Mouse (Mus musculus) forebrain, embryonic 16.5 days (tissue): ENCODE measurements around the gene Car15. TPM values are rescaled to one million over a fixed set of nuclear protein-coding genes. Genes with fewer than 3 reads are reported as not detected.

ENCODE experiments used
- ATAC-seq: fragments of 200-750 bp; cut with Nextera tagmentation; 2 replicates; pipeline ENCODE4 v1.8.0; 2017; ENCODE audit warnings: mild to moderate bottlenecking, moderate library complexity
- H3K27ac ChIP-seq: fragments of 300-500 bp; sonication (generic); 2 replicates; pipeline ENCODE4 v1.5.1; 2014; ENCODE audit warnings: low read length, control low read depth
- H3K27me3 ChIP-seq: fragments of 300-500 bp; sonication (generic); replicated peaks from 2 replicates; pipeline ENCODE4 v1.6.1; 2014; ENCODE audit warnings: low read length; ENCODE audit not compliant: control insufficient read depth, insufficient read depth
- H3K36me3 ChIP-seq: fragments of 300-500 bp; sonication (generic); 2 replicates; pipeline ENCODE4 v1.6.1; 2014; ENCODE audit not compliant: control insufficient read depth, insufficient read depth
- H3K4me1 ChIP-seq: fragments of 300-500 bp; sonication (generic); replicated peaks from 2 replicates; pipeline ENCODE4 v1.6.1; 2014; ENCODE audit warnings: low read length; ENCODE audit not compliant: control insufficient read depth, insufficient read depth
- H3K4me2 ChIP-seq: fragments of 300-500 bp; sonication (generic); 2 replicates; pipeline ENCODE4 v1.6.1; 2014; ENCODE audit warnings: mild to moderate bottlenecking, low read length, control low read depth
- H3K4me3 ChIP-seq: fragments of 300-500 bp; sonication (generic); replicated peaks from 2 replicates; pipeline ENCODE4 v1.5.1; 2014; ENCODE audit warnings: mild to moderate bottlenecking, low read length, control low read depth
- H3K9ac ChIP-seq: fragments of 300-500 bp; sonication (generic); replicated peaks from 2 replicates; pipeline ENCODE4 v1.6.1; 2014; ENCODE audit warnings: low read depth, low read length, control low read depth
- H3K9me3 ChIP-seq: fragments of 300-500 bp; sonication (generic); 2 replicates; pipeline ENCODE4 v1.6.1; 2016; ENCODE audit warnings: low read length; ENCODE audit not compliant: control insufficient read depth
- WGBS: fragments of 180-500 bp; shearing (Covaris S2); extraction: QIAGEN DNeasy Blood & Tissue Kit; methylation state at CpG from one replicate; pipeline ENCODE4 v1.1.7; 2014; 5-methylcytosine and 5-hydroxymethylcytosine counted together
- polyA plus RNA-seq: library from polyadenylated mRNA; unstranded; fragments of >200 nt; fragmentation: Nextera tagmentation; extraction: Ambion mirVana; gene quantifications from 2 replicates; pipeline ENCODE4 v1.2.1, GENCODE M21; 2015

Gene Car15
- polyA plus RNA-seq, 1 experiment from 2014 or later: 5.5 TPM

DNA sequence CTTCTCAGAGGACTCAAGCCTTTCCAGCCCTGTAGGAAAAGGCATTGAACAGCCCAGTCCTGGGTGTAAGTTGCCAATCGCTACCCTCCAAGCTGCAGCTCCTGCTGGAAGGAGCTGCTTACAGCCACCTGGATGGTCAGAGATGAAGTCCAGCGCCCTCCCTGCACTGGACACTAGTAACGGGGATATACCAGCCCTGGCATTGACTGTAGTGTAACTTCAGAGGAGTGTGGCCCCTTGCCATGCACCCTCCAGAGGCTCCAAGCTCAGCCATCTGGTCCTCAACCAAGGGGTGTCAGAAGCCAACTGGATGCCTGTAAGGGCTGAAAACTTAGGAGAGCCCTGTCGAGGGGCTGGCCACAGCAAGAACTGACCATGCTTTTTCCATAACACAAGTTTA lies 1.8 kb upstream of the Car15 start:
- H3K4me2 ChIP-seq: no peak overlapping the region
- H3K4me3 ChIP-seq: no peak overlapping the region
- H3K27me3 ChIP-seq: peaks cover 17% of the 10 kb centered on the region
- H3K9me3 ChIP-seq: no peaks in the 10 kb centered on the region
- 84% methylated on average over 4 of the region's 4 CpGs for WGBS
- H3K4me1 ChIP-seq: 0 out of 2 replicates have a peak, but pooled peaks cover 2% of the 10 kb centered on the region
- no peak for ATAC-seq
- H3K9ac ChIP-seq: no peak overlapping the region
- peaks cover 22% of the 10 kb centered on the region for H3K36me3 ChIP-seq
- no peak overlapping the region for H3K27ac ChIP-seq

DNA sequence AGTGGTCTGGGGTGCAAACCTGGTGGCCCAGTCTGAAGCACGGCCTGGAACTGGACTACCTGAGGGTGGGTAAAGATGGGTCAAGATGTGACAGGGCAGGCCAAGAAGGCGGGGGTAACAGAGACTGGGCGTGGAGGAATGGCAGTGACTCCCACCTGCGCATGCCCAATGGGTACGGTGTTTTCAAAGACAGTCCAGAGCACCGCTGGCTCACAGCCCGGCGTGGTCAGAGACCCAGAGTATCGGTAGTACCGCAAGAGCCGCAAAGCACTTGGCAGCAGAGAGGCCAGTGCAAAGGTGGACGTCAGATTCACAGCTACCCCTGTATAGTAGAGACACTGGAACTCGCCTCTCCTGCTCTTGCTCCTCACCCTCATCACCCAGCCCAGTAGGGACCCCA lies 2.7 kb downstream of the Car15 start:
- no peaks in the 10 kb centered on the region for H3K9me3 ChIP-seq
- H3K4me1 ChIP-seq: peaks cover 19% of the 10 kb centered on the region
- no peak overlapping the region for H3K9ac ChIP-seq
- 33% methylated on average over 13 of the region's 13 CpGs for WGBS
- H3K4me2 ChIP-seq: no peak overlapping the region
- H3K4me3 ChIP-seq: no peak overlapping the region
- no peak for ATAC-seq
- peaks cover 48% of the 10 kb centered on the region for H3K27me3 ChIP-seq
- H3K27ac ChIP-seq: no peak overlapping the region
- H3K36me3 ChIP-seq: no peaks in the 10 kb centered on the region; the same call in 1 of the 2 replicates

DNA sequence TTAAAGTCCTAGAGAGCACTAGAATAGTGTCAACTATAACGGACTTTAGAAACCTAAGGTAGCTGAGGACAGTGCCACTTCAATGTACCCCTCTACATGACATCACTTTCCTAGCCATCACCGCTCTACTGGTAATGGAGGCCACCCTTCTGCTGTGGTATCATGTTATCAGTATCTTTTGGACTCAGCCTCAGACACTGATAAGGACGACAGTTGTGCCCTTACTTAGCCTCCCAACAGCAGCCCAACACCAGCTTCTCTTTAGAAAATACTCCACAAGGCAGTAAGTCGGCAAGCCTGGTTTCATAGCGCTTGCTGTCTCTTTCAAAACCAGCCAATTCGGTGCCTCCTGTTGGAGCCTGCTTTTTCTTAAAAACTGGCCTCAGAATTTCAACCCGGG lies 3.6 kb downstream of the Car15 start:
- H3K9ac ChIP-seq: peak overlapping the region; percentile 80
- no peak for ATAC-seq
- H3K4me3 ChIP-seq: peak overlapping the region; percentile 50
- peaks cover 19% of the 10 kb centered on the region for H3K4me1 ChIP-seq
- whole genome bisulfite sequencing: 55% methylated on average over 7 of the region's 7 CpGs
- no peaks in the 10 kb centered on the region for H3K9me3 ChIP-seq
- H3K4me2 ChIP-seq: peak overlapping the region; percentile 75
- H3K36me3 ChIP-seq: no peaks in the 10 kb centered on the region; the same call in 1 of the 2 replicates
- H3K27me3 ChIP-seq: peaks cover 50% of the 10 kb centered on the region
- peak overlapping the region; percentile 76; the same call in 1 of the 2 replicates for H3K27ac ChIP-seq

DNA sequence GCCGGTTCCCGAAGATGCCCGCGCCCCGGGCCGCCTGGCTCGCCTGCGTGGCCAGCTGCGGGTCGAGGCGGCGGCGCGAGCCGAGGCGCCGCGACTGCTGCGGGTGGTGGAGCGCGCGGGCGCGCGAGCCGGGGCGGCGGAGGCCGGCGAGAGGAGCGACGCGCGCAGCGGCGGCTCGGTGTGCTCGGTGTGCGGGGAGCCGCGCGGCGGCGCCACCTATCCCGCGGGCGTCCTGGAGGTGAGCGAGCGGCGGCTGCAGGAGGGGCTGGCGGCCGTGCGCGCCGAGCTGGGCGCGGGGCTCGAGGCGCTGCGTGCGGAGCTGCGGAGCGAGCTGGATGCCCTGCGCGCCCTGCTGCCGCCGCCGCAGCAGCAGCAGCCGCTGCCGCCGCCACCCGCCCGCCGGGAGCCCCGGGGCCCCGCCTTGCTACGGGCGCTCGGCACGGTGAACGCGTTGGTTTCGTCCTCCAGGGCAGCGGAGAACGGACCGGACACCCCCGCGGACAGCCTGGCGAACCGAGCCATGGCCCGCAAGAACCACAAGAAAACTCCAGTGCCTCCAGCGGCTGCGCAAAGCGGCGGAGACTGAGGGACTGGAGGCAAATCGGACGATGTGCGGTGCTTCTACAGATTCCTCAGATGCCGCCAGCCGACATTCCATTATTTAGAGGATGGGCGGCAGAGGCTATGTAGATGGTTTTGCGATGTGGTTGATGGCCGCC lies 4.3 kb downstream of the Car15 start:
- peak overlapping the region; percentile 50 for H3K4me3 ChIP-seq
- H3K27ac ChIP-seq: peak overlapping the region; percentile 76
- H3K4me2 ChIP-seq: peak overlapping the region; percentile 75
- peaks cover 50% of the 10 kb centered on the region for H3K27me3 ChIP-seq
- H3K36me3 ChIP-seq: no peaks in the 10 kb centered on the region; the same call in 1 of the 2 replicates
- WGBS: under 1% methylated on average over 58 of the region's 103 CpGs
- peak overlapping the region; percentile 80 for H3K9ac ChIP-seq
- ATAC-seq: peak; percentile 82
- no peaks in the 10 kb centered on the region for H3K9me3 ChIP-seq
- H3K4me1 ChIP-seq: peaks cover 19% of the 10 kb centered on the region

GRCm38 (mm10) chr16:17833321-17833680 lies 4.9 kb downstream of the Car15 start:
- no peaks in the 10 kb centered on the region; the same call in 1 of the 2 replicates for H3K36me3 ChIP-seq
- H3K4me3 ChIP-seq: peak overlapping the region; percentile 50
- peaks cover 19% of the 10 kb centered on the region for H3K4me1 ChIP-seq
- peak overlapping the region; percentile 80 for H3K9ac ChIP-seq
- under 1% methylated on average over 36 of the region's 37 CpGs for WGBS
- H3K9me3 ChIP-seq: no peaks in the 10 kb centered on the region
- ATAC-seq: peak; percentile 79
- peaks cover 52% of the 10 kb centered on the region for H3K27me3 ChIP-seq
- peak overlapping the region; percentile 75 for H3K4me2 ChIP-seq
- peak overlapping the region; percentile 76 for H3K27ac ChIP-seq

- Histone ChIP-seq H3K4me2 (peak within 1 kb of the TSS; percentile 75), H3K9me3 (no peaks in the 10 kb centered on the region), H3K4me3 (peak within 1 kb of the TSS; percentile 50), H3K4me1 (peaks cover 19% of the 10 kb centered on the region), H3K27me3 (peaks cover 52% of the 10 kb centered on the region), H3K36me3 (no peaks in the 10 kb centered on the region; the same call in 1 of the 2 replicates), H3K27ac (peak within 1 kb of the TSS; percentile 76), H3K9ac (peak within 1 kb of the TSS; percentile 80)
- ATAC-seq: no peak
- WGBS: 24% methylated on average over 7 of the region's 7 CpGs
These were observed 5.3 kb downstream of the Car15 start, which contains the start of gene B830017H08Rik for GRCm38 (mm10) chr16:17832821-17833220. B830017H08Rik (plus strand) TSS chr16:17833121.

GRCm38 (mm10) chr16:17831781-17832180 lies 6.4 kb downstream of the Car15 start:
- no peak overlapping the region for H3K4me3 ChIP-seq
- no peaks in the 10 kb centered on the region for H3K9me3 ChIP-seq
- H3K9ac ChIP-seq: no peak overlapping the region
- H3K36me3 ChIP-seq: no peaks in the 10 kb centered on the region
- H3K4me1 ChIP-seq: peaks cover 19% of the 10 kb centered on the region
- no peak overlapping the region for H3K4me2 ChIP-seq
- no peak overlapping the region for H3K27ac ChIP-seq
- no peak for ATAC-seq
- H3K27me3 ChIP-seq: peaks cover 48% of the 10 kb centered on the region
- 7% methylated on average over 11 of the region's 11 CpGs for WGBS

DNA sequence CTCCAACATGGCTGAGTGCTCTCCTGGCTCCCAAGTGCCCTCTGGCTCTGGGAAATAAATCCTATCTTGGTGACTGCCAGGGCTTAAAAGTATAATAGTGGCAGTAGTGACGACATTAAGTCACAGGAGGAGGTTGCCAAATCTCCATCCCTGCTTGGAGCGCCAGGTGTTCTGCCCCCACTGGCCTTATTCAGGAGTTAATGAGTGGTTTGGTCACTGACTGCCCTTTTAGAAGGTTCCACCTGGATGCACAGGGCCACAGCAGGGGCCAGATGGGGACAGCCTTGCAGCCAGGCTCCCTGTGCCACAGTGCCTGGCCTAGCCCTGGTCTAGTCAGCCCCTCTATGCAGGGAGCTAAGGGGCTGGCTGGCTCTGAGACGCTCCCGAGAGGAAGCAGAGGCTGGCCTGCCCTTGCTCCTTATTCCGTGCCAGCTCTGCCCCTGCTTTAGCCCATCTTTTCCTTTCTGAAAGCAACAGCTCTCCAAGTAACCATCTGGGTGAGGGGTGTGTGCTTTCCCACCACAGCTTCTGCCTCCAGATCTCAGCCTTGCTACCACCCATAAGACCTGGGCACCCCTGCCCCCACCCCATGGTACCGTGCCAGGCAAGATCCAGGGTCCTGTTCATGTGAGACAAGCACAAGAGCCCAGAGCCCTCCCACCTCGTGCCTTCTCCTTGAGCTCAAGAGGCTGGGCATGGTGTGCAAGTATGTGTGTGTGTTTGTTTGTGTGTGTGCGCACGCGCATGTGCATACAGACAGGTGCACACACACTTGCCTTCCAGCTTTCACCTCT lies 7.6 kb downstream of the Car15 start:
- H3K9ac ChIP-seq: no peak overlapping the region
- WGBS: 44% methylated on average over 10 of the region's 10 CpGs
- no peak overlapping the region for H3K4me3 ChIP-seq
- H3K4me1 ChIP-seq: peaks cover 19% of the 10 kb centered on the region
- no peaks in the 10 kb centered on the region for H3K9me3 ChIP-seq
- no peaks in the 10 kb centered on the region for H3K36me3 ChIP-seq
- no peak overlapping the region for H3K27ac ChIP-seq
- no peak overlapping the region for H3K4me2 ChIP-seq
- peaks cover 41% of the 10 kb centered on the region for H3K27me3 ChIP-seq
- no peak for ATAC-seq

DNA sequence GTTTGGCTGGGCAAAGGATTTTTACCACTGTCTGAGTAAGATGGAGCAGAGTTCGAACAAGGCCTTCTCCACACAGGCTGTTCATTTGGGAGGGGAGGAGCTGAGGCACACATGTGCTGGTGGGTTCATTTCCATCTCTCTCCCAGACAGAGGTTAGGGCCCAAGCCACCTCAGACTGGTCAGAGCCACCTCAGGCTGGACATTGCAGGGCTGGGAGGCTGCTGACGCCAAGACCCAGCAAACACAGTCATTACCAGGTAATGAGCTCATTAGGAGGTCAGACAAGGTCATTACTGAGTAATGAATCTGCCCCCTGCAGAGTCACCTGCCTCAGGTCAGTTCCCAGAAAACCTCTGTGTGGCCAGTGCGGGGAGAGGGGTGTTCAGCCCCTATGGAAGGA lies 9.3 kb downstream of the Car15 start:
- no peak for ATAC-seq
- Histone ChIP-seq H3K27me3 (peaks cover 31% of the 10 kb centered on the region), H3K9ac (no peak overlapping the region), H3K27ac (no peak overlapping the region), H3K4me1 (peaks cover 6% of the 10 kb centered on the region), H3K36me3 (no peaks in the 10 kb centered on the region), H3K4me2 (no peak overlapping the region), H3K4me3 (no peak overlapping the region), H3K9me3 (no peaks in the 10 kb centered on the region)
- 55% methylated on average over 3 of the region's 3 CpGs for WGBS
